Mouse (Mus musculus) hindbrain, embryonic 12.5 days (tissue): ENCODE data around the gene Ttc16. TPM values are rescaled to one million over a fixed set of nuclear protein-coding genes. Genes with fewer than 3 reads are reported as not detected.
A peak's percentile ranks its signal among the peaks of the same experiment; 100 is the strongest.

Experiments
- ATAC-seq: fragments of 200-750 bp; cut with Nextera tagmentation; 2 replicates; pipeline ENCODE4 v1.8.0; 2017; ENCODE audit warnings: moderate TSS enrichment; ENCODE audit not compliant: low FRiP score
- H3K27ac ChIP-seq: fragments of 300-500 bp; sonication (generic); 2 replicates; pipeline ENCODE4 v1.5.1; 2016; ENCODE audit warnings: mild to moderate bottlenecking
- H3K27me3 ChIP-seq: fragments of 300-500 bp; sonication (generic); 2 replicates; pipeline ENCODE4 v1.6.1; 2016; ENCODE audit warnings: mild to moderate bottlenecking
- H3K36me3 ChIP-seq: fragments of 300-500 bp; sonication (generic); 2 replicates; pipeline ENCODE4 v1.6.1; 2016; ENCODE audit warnings: mild to moderate bottlenecking
- H3K4me1 ChIP-seq: fragments of 300-500 bp; sonication (generic); 2 replicates; pipeline ENCODE4 v1.6.1; 2016
- H3K4me2 ChIP-seq: fragments of 300-500 bp; sonication (generic); replicated peaks from 2 replicates; pipeline ENCODE4 v1.6.1; 2016; ENCODE audit warnings: mild to moderate bottlenecking
- H3K4me3 ChIP-seq: fragments of 300-500 bp; sonication (generic); 2 replicates; pipeline ENCODE4 v1.5.1; 2016; ENCODE audit warnings: mild to moderate bottlenecking
- H3K9ac ChIP-seq: fragments of 300-500 bp; sonication (generic); 2 replicates; pipeline ENCODE4 v1.6.1; 2016; ENCODE audit warnings: mild to moderate bottlenecking, moderate library complexity
- H3K9me3 ChIP-seq: fragments of 300-500 bp; sonication (generic); replicated peaks from 2 replicates; pipeline ENCODE4 v1.6.1; 2016; ENCODE audit warnings: mild to moderate bottlenecking
- WGBS: fragments of 180-500 bp; shearing (Covaris S2); methylation state at CpG from one replicate; pipeline ENCODE4 v1.1.7; 2016; 5-methylcytosine and 5-hydroxymethylcytosine counted together
- polyA plus RNA-seq: library from polyadenylated mRNA; unstranded; fragments of >200 nt; fragmentation: Nextera tagmentation; extraction: Ambion mirVana; gene quantifications from 2 replicates; pipeline ENCODE4 v1.2.1, GENCODE M21; 2016

The Ttc16 gene
- polyA plus RNA-seq, 1 experiment from 2014 or later: 1.1 TPM

GRCm38 (mm10) chr2:32808816-32809566, 33.6 kb upstream of the Ttc16 start:
- H3K4me1 ChIP-seq: no peaks in the 10 kb centered on the region
- H3K36me3 ChIP-seq: peaks cover 74% of the 10 kb centered on the region
- no peak overlapping the region for H3K4me3 ChIP-seq
- no peak overlapping the region for H3K4me2 ChIP-seq
- H3K27ac ChIP-seq: no peak overlapping the region
- no peak for ATAC-seq
- WGBS: 92% methylated on average over 14 of the region's 14 CpGs
- H3K9me3 ChIP-seq: no peaks in the 10 kb centered on the region
- no peak overlapping the region for H3K9ac ChIP-seq
- H3K27me3 ChIP-seq: no peaks in the 10 kb centered on the region

- H3K36me3 ChIP-seq: peaks cover 92% of the 10 kb centered on the region
- 72% methylated on average over 10 of the region's 10 CpGs for WGBS
Measured at GRCm38 (mm10) chr2:32798251-32798962, 23.0 kb upstream of the Ttc16 start.

DNA sequence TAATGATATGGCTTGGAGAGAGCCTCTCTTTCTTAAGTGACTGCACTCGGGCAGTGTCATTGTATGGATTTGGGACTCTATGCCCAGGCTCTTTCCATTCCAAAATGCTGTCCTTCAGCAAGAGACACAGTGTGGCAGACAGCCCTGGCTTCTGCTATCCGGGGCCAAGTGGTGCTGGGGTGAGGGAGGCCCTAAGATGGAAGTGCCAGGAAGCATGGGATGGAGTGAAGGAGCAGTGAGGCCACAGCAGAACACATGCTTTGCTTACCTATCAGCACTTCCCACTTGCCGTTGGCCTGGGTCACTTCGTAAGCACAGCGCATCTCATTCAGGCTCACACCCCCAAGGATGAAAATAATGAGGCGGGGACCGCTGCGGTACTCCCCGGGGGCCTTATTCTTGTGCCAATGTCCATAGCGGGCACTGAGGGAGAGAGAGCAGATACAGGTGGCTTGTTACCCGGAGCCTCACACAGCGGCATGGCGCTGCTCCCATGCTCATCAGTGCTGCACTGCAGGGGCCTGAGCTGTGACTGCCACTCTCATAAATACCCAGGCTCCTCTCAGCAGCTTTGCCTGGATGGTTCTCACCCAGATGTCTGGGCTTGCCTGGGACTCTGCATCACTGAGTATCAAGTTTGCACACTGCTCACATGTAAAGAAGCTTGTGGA, 20.4 kb upstream of the Ttc16 start:
- Histone ChIP-seq H3K9ac (no peak overlapping the region), H3K9me3 (no peaks in the 10 kb centered on the region), H3K4me2 (no peak overlapping the region), H3K27ac (no peak overlapping the region), H3K4me3 (no peak overlapping the region), H3K4me1 (peaks cover 9% of the 10 kb centered on the region; the same call in 1 of the 2 replicates), H3K27me3 (no peaks in the 10 kb centered on the region), H3K36me3 (peaks cover 87% of the 10 kb centered on the region)
- WGBS: 85% methylated on average over 13 of the region's 13 CpGs
- no peak for ATAC-seq

More at GRCm38 (mm10) chr2:32798251-32798962, 23.0 kb upstream of the Ttc16 start:
- H3K27ac ChIP-seq: 0 out of 2 replicates have a peak overlapping the region, but pooled peaks have one; percentile 18
- no peaks in the 10 kb centered on the region for H3K9me3 ChIP-seq
- H3K4me1 ChIP-seq: peaks cover 9% of the 10 kb centered on the region; the same call in 1 of the 2 replicates
- no peak overlapping the region for H3K9ac ChIP-seq
- no peak for ATAC-seq
- H3K27me3 ChIP-seq: no peaks in the 10 kb centered on the region
- no peak overlapping the region for H3K4me2 ChIP-seq
- no peak overlapping the region for H3K4me3 ChIP-seq

DNA sequence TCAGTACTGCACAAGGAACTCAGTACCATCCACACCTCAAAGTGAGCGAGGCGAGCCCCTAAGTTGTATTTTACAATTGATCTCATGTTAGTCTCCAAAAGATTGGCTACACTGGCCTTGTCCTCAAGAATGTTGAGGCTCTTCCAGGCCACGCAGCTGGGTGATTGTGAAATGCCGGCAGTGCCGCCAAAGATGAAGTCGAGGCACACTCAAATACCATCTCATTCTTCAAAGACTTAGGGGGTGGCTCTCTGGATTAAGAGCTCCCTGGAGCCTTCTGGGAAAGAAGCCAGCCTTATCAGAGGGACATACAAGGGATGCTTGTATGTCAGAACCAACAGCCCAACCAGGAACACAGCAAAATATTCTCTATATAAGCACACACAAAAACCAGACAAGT, 15.9 kb upstream of the Ttc16 start:
- Histone ChIP-seq H3K4me1 (peaks cover 3% of the 10 kb centered on the region), H3K27ac (no peak overlapping the region), H3K36me3 (peaks cover 69% of the 10 kb centered on the region), H3K4me2 (no peak overlapping the region), H3K9me3 (no peaks in the 10 kb centered on the region), H3K27me3 (no peaks in the 10 kb centered on the region), H3K4me3 (no peak overlapping the region), H3K9ac (no peak overlapping the region)
- ATAC-seq: no peak
- 92% methylated on average over 6 of the region's 6 CpGs for WGBS

- Histone ChIP-seq H3K36me3 (peaks cover 42% of the 10 kb centered on the region), H3K4me2 (no peak overlapping the region), H3K4me1 (no peaks in the 10 kb centered on the region; the same call in 1 of the 2 replicates), H3K4me3 (no peak overlapping the region), H3K9ac (no peak overlapping the region), H3K9me3 (no peaks in the 10 kb centered on the region), H3K27ac (no peak overlapping the region), H3K27me3 (no peaks in the 10 kb centered on the region)
- 50% methylated on average over 2 of the region's 2 CpGs for WGBS
- no peak for ATAC-seq
Measured at GRCm38 (mm10) chr2:32788581-32788980, 13.1 kb upstream of the Ttc16 start.

DNA sequence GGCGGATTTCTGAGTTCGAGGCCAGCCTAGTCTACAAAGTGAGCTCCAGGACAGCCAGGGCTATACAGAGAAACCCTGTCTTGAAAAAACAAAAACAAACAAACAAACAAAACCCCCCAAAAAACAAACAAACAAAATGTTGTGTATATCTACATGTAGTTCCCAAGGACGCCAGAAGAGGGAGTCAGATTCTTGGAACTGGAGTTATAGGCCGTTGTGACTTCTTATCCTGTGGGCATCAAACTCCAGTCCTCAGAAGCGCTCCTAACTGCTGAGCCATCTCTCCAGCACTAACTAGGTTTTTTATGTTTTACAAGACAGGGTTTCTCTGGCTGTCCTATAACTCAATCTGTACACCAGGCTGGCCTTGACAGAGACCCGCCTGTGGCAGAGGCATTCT, 11.7 kb upstream of the Ttc16 start:
- WGBS: 61% methylated on average over 6 of the region's 6 CpGs
- no peaks in the 10 kb centered on the region; the same call in 1 of the 2 replicates for H3K4me1 ChIP-seq
- H3K9ac ChIP-seq: no peak overlapping the region
- H3K9me3 ChIP-seq: no peaks in the 10 kb centered on the region
- H3K27me3 ChIP-seq: no peaks in the 10 kb centered on the region
- H3K27ac ChIP-seq: no peak overlapping the region
- peaks cover 34% of the 10 kb centered on the region for H3K36me3 ChIP-seq
- H3K4me2 ChIP-seq: no peak overlapping the region
- no peak overlapping the region for H3K4me3 ChIP-seq
- ATAC-seq: no peak

- 69% methylated on average over 4 of the region's 4 CpGs for WGBS
- Histone ChIP-seq H3K4me1 (no peaks in the 10 kb centered on the region; the same call in 1 of the 2 replicates), H3K4me3 (no peak within 1 kb of the TSS), H3K4me2 (no peak within 1 kb of the TSS), H3K36me3 (peaks cover 10% of the 10 kb centered on the region; the same call in 1 of the 2 replicates), H3K27ac (no peak within 1 kb of the TSS), H3K27me3 (no peaks in the 10 kb centered on the region), H3K9me3 (no peaks in the 10 kb centered on the region), H3K9ac (no peak within 1 kb of the TSS)
- no peak for ATAC-seq
Measured at GRCm38 (mm10) chr2:32784048-32784681, 8.7 kb upstream of the Ttc16 start, which contains the start of gene Cfap157. TSS of gene Cfap157 (minus strand) at chr2:32784428.

- Histone ChIP-seq H3K4me3 (no peak overlapping the region), H3K27ac (no peak overlapping the region), H3K9ac (no peak overlapping the region), H3K9me3 (no peaks in the 10 kb centered on the region), H3K4me1 (no peaks in the 10 kb centered on the region; the same call in 1 of the 2 replicates), H3K4me2 (no peak overlapping the region), H3K27me3 (no peaks in the 10 kb centered on the region), H3K36me3 (no peaks in the 10 kb centered on the region)
- no peak for ATAC-seq
- WGBS: 75% methylated on average over 6 of the region's 6 CpGs
Measured at GRCm38 (mm10) chr2:32781710-32782109, 6.3 kb upstream of the Ttc16 start.

DNA sequence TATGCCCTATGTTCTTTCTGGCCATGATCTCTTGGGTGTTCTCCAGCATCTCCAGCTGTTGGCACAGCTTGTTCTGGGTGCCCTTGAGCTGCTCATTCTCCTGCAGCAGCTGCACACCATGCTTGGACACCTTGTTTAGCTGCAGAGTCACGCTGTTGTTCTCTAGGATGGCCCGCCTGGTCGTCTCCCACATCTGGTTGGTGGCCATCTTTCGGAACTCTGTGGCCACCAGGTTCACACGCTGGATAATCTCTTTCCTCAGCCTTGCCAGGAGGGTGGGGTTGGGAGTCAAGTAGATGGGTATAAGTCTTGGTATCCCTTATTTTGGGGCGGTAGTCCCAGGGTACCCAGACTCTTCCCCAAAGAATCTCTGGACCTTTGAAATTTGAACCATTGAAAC, 4.3 kb upstream of the Ttc16 start:
- H3K9ac ChIP-seq: no peak overlapping the region
- H3K4me3 ChIP-seq: no peak overlapping the region
- no peak for ATAC-seq
- H3K4me1 ChIP-seq: peaks cover 13% of the 10 kb centered on the region
- H3K27me3 ChIP-seq: peaks cover 3% of the 10 kb centered on the region; the same call in 1 of the 2 replicates
- H3K9me3 ChIP-seq: no peaks in the 10 kb centered on the region
- no peaks in the 10 kb centered on the region for H3K36me3 ChIP-seq
- H3K27ac ChIP-seq: no peak overlapping the region
- no peak overlapping the region for H3K4me2 ChIP-seq
- WGBS: 93% methylated on average over 6 of the region's 6 CpGs

GRCm38 (mm10) chr2:32779131-32779530, 3.7 kb upstream of the Ttc16 start:
- Histone ChIP-seq H3K27me3 (peaks cover 3% of the 10 kb centered on the region; the same call in 1 of the 2 replicates), H3K4me1 (peaks cover 13% of the 10 kb centered on the region), H3K4me2 (no peak overlapping the region), H3K36me3 (no peaks in the 10 kb centered on the region), H3K27ac (no peak overlapping the region), H3K4me3 (no peak overlapping the region), H3K9me3 (no peaks in the 10 kb centered on the region), H3K9ac (no peak overlapping the region)
- 14% methylated on average over 8 of the region's 8 CpGs for WGBS
- ATAC-seq: no peak

DNA sequence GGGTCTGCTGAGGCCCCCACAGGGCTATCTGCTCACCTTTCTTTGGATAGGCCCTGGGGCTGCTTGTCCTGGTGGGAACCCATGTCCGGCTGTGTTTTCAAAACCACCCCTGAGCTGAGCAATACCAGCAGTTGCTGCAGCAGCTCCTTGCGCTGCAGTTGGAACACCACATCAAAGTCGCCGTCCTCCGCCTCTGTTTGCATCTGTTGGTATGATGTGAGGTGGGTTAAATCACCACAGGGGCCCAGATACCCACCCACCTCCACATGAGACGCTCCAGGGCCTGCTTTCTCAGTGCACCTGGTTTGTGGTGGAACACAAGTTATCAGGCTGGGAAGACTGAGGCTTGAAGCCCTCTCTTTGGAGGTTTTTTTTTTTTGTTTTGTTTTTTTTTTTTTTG, 2.6 kb upstream of the Ttc16 start:
- Histone ChIP-seq H3K4me2 (no peak overlapping the region), H3K27ac (no peak overlapping the region), H3K9me3 (no peaks in the 10 kb centered on the region), H3K9ac (no peak overlapping the region), H3K4me1 (peaks cover 13% of the 10 kb centered on the region), H3K27me3 (peaks cover 3% of the 10 kb centered on the region; the same call in 1 of the 2 replicates), H3K36me3 (no peaks in the 10 kb centered on the region), H3K4me3 (no peak overlapping the region)
- ATAC-seq: no peak
- 92% methylated on average over 6 of the region's 6 CpGs for WGBS

- peak overlapping the region; percentile 55 for H3K9ac ChIP-seq
- H3K4me1 ChIP-seq: peaks cover 15% of the 10 kb centered on the region
- no peak overlapping the region for H3K27ac ChIP-seq
- WGBS: 18% methylated on average over 22 of the region's 22 CpGs
- H3K4me3 ChIP-seq: peak overlapping the region; percentile 62
- ATAC-seq: no peak
- H3K36me3 ChIP-seq: no peaks in the 10 kb centered on the region
- peak overlapping the region; percentile 86 for H3K4me2 ChIP-seq
- H3K27me3 ChIP-seq: peaks cover 3% of the 10 kb centered on the region; the same call in 1 of the 2 replicates
- no peaks in the 10 kb centered on the region for H3K9me3 ChIP-seq
Measured at GRCm38 (mm10) chr2:32776192-32776591, 759 bp upstream of the Ttc16 start.
